ENCODE assay signal across 8 mouse cellular contexts in genomic region chr4:116788956-116789355, GRCm38 (mm10). TPM values are rescaled to one million over a fixed set of nuclear protein-coding genes. Genes with fewer than 3 reads are reported as not detected.
A peak's percentile ranks its signal among the peaks of the same experiment; 100 is the strongest.
DNase-seq lines count a peak whose midpoint lies in the region; ATAC-seq and TF ChIP-seq lines count a peak whose summit lies in the region.

No protein-coding gene starts in this region.

- H3K9me3 ChIP-seq in liver, embryonic 14.5 days (ENCODE audit: control insufficient read depth, low read length): no peaks in the 10 kb centered on the region
- H3K9me3 ChIP-seq in stomach, embryonic 16.5 days (replicated peaks; ENCODE audit: control insufficient read depth, low read length): no peaks in the 10 kb centered on the region

- no peak overlapping the region for H3K9ac ChIP-seq in liver, embryonic 14.5 days (replicated peaks)
- H3K9ac ChIP-seq in stomach, embryonic 16.5 days (ENCODE audit: low read length): no peak overlapping the region

- H3K4me3 ChIP-seq in liver, embryonic 14.5 days (ENCODE audit: insufficient read depth in 1 of 2, low read depth in 2 of 2, low read length in 2 of 2): no peak overlapping the region
- no peak overlapping the region for H3K4me3 ChIP-seq in stomach, embryonic 16.5 days (replicated peaks; ENCODE audit: low read length)

- TF ChIP-seq CTCF in liver, embryonic 14.5 days (IDR thresholded peaks at IDR 0.05; ENCODE audit: low read depth): peak; percentile 81

- no peak for TF ChIP-seq EP300 in liver, embryonic 14.5 days (IDR thresholded peaks at IDR 0.05; ENCODE audit: low read depth)

- WGBS in liver, embryonic 14.5 days (ENCODE audit: insufficient replicate concordance): 13% methylated on average over 3 of the region's 3 CpGs
- 3% methylated on average over 3 of the region's 3 CpGs for WGBS in stomach, embryonic 16.5 days

- no peaks in the 10 kb centered on the region for H3K4me1 ChIP-seq in liver, embryonic 14.5 days (replicated peaks; ENCODE audit: control insufficient read depth in 2 of 2, insufficient read depth in 2 of 2, low read length in 1 of 2)
- no peaks in the 10 kb centered on the region for H3K4me1 ChIP-seq in stomach, embryonic 16.5 days (ENCODE audit: control insufficient read depth, insufficient read depth, low read length)

- H3K36me3 ChIP-seq in liver, embryonic 14.5 days (replicated peaks; ENCODE audit: control insufficient read depth, insufficient read depth, low read depth): no peaks in the 10 kb centered on the region
- H3K36me3 ChIP-seq in stomach, embryonic 16.5 days (ENCODE audit: control insufficient read depth, insufficient read depth, low read length): no peaks in the 10 kb centered on the region

- ATAC-seq in CD4-positive, CD25-positive, alpha-beta regulatory T cell, adult 4 months: peak; percentile 92
- ATAC-seq in liver, embryonic 14.5 days (ENCODE audit: insufficient read depth): no peak; the same call in 1 of the 2 replicates
- ATAC-seq in stomach, embryonic 16.5 days (ENCODE audit: insufficient read depth, low FRiP score): peak; percentile 68; the same call in 1 of the 2 replicates

- no peak overlapping the region for H3K4me2 ChIP-seq in liver, embryonic 14.5 days (ENCODE audit: low read depth)
- no peak overlapping the region for H3K4me2 ChIP-seq in stomach, embryonic 16.5 days (ENCODE audit: low read depth, low read length)

- no peak overlapping the region for H3K27ac ChIP-seq in liver, embryonic 14.5 days
- H3K27ac ChIP-seq in stomach, embryonic 16.5 days (ENCODE audit: low read length): peak overlapping the region; percentile 50; the same call in 1 of the 2 replicates

- DNase-seq in adrenal gland, postnatal 10 days: peak; percentile 87
- DNase-seq in embryo, embryonic 11.5 days (ENCODE audit: low read depth, low spot score): peak; percentile 81
- peak; percentile 87 for DNase-seq in heart, adult 8-10 months (ENCODE audit: low spot score)
- peak; percentile 91 for DNase-seq in kidney, postnatal 36 days
- DNase-seq in liver, embryonic 14.5 days (ENCODE audit: low read depth in 3 of 3, low spot score in 3 of 3): peak; percentile 63 to 67 (median 65)
- DNase-seq in neural tube, embryonic 10.5 days (ENCODE audit: extremely low spot score, low spot score): peak; percentile 69

- H3K27me3 ChIP-seq in liver, embryonic 14.5 days (ENCODE audit: control insufficient read depth, insufficient read depth, low read length): no peaks in the 10 kb centered on the region
- H3K27me3 ChIP-seq in stomach, embryonic 16.5 days (ENCODE audit: control insufficient read depth, insufficient read depth, low read length): no peaks in the 10 kb centered on the region

RNA-seq across cellular contexts. Expression of gene Toe1, which starts 18.5 kb away (rescaled TPM):
- 10 to 100 TPM; 30.7 to 43.6 TPM for polyA plus RNA-seq in CD4-positive, CD25-positive, alpha-beta regulatory T cell, adult 4 months (2017; shearing (Covaris generic))
- total RNA-seq in adrenal gland, postnatal 10 days (2021): 10 to 100 TPM; 16.2 to 19.4 TPM
- 1 to 10 TPM; 4.2 to 8.2 (median 5.4) TPM for total RNA-seq in heart, adult 8-10 months (2022)
- polyA plus RNA-seq in liver, embryonic 14.5 days (2012; rRNA removed): 13.7 and 14.7 TPM in 2 replicates
- 14.2 and 15.0 TPM in 2 replicates for polyA plus RNA-seq in liver, embryonic 14.5 days (2014; fragmentation: Nextera tagmentation; extraction: Ambion mirVana)
- polyA plus RNA-seq in stomach, embryonic 16.5 days (2015; fragmentation: Nextera tagmentation; extraction: Ambion mirVana): 28.4 and 31.9 TPM in 2 replicates

RNA-seq across cellular contexts. Expression of gene Mutyh, which starts 18.6 kb away (rescaled TPM):
- 10 to 100 TPM; 13.9 to 17.5 TPM for polyA plus RNA-seq in CD4-positive, CD25-positive, alpha-beta regulatory T cell, adult 4 months (2017; shearing (Covaris generic))
- total RNA-seq in adrenal gland, postnatal 10 days (2021): 1 to 10 TPM; 4.2 to 4.7 TPM
- total RNA-seq in heart, adult 8-10 months (2022): 1 to 10 TPM in 3 of 4 experiments, under 1 TPM in 1; 0.95 to 1.3 (median 1.1) TPM
- 2.7 and 3.5 TPM in 2 replicates for polyA plus RNA-seq in liver, embryonic 14.5 days (2012; rRNA removed)
- 1.7 and 2.1 TPM in 2 replicates for polyA plus RNA-seq in liver, embryonic 14.5 days (2014; fragmentation: Nextera tagmentation; extraction: Ambion mirVana)
- 11.6 and 12.0 TPM in 2 replicates for polyA plus RNA-seq in stomach, embryonic 16.5 days (2015; fragmentation: Nextera tagmentation; extraction: Ambion mirVana)

RNA-seq across cellular contexts. Expression of gene Hpdl, which starts 32.6 kb away (rescaled TPM):
- polyA plus RNA-seq in CD4-positive, CD25-positive, alpha-beta regulatory T cell, adult 4 months (2017; shearing (Covaris generic)): under 1 TPM in 1 of 2 experiments, not detected in 1; 0.52 TPM
- total RNA-seq in adrenal gland, postnatal 10 days (2021): 1 to 10 TPM; 5.2 to 9.2 TPM
- 1 to 10 TPM; 2.9 to 6.1 (median 3.9) TPM for total RNA-seq in heart, adult 8-10 months (2022)
- polyA plus RNA-seq in liver, embryonic 14.5 days (2012; rRNA removed): 0.15 and 0.19 TPM in 2 replicates
- polyA plus RNA-seq in liver, embryonic 14.5 days (2014; fragmentation: Nextera tagmentation; extraction: Ambion mirVana): 0.13 and 0.19 TPM in 2 replicates
- 0.57 and 0.94 TPM in 2 replicates for polyA plus RNA-seq in stomach, embryonic 16.5 days (2015; fragmentation: Nextera tagmentation; extraction: Ambion mirVana)
